Mouse (Mus musculus): Measurements from ENCODE around the gene Gfral. TPM values are rescaled to one million over a fixed set of nuclear protein-coding genes. Genes with fewer than 3 reads are reported as not detected.
A peak's percentile ranks its signal among the peaks of the same experiment; 100 is the strongest.

Gene Gfral
- total RNA-seq, 4 experiments from 2014 or later: not detected

GRCm38 (mm10) chr9:76122888-76123287 lies 90.6 kb downstream of the Gfral start:
- DNase-seq: peak; percentile 24

Other genes starting within 250 kb of the Gfral start
- gene Hmgcll1, start 198.8 kb downstream of the Gfral start, total RNA-seq (2022): 1 to 10 TPM; 2.1 to 4.9 (median 3.8) TPM
- gene Hcrtr2, start 110.2 kb upstream of the Gfral start, total RNA-seq (2022): under 1 TPM; 0.07 to 0.17 (median 0.14) TPM